In genomic region chr13:28421309-28421708, GRCm38 (mm10) we compare ENCODE assay signal across 23 mouse cellular contexts.
DNase-seq lines count a peak whose midpoint lies in the region; ATAC-seq lines count a peak whose summit lies in the region.
"Had no signal": no experiment of that assay in that cellular context is flagged by ENCODE, and none has a peak within 500 bp of the region (broad histone marks: within the 10 kb centered on the region; RNA-seq: fewer than 3 reads in every experiment).

No protein-coding gene starts in this region.

- no peak for DNase-seq in heart, postnatal 10 days
- no peak for DNase-seq in hindbrain, embryonic 10.5 days (ENCODE audit: low spot score)
- DNase-seq in midbrain, embryonic 11.5 days (ENCODE audit: low spot score, missing footprints): peak; percentile 81
- DNase-seq in ovary, adult 18-20 months (ENCODE audit: low spot score): no peak
- DNase-seq: adrenal gland, postnatal 25 days; cerebellum, adult 8-10 months; cerebellum, postnatal 36 days; embryo, embryonic 11 days; gastrocnemius, adult 2 months; kidney, adult 18-20 months; kidney, postnatal 4 days; lung, postnatal 4 days; thymus, adult 2 months; thymus, postnatal 4 days had no signal

- no peak overlapping the region for H3K4me2 ChIP-seq in heart, embryonic 12.5 days
- H3K4me2 ChIP-seq in hindbrain, embryonic 13.5 days: no peak overlapping the region
- no peak overlapping the region for H3K4me2 ChIP-seq in midbrain, embryonic 11.5 days
- no peak overlapping the region for H3K4me2 ChIP-seq in midbrain, embryonic 13.5 days (replicated peaks)
- no peak overlapping the region for H3K4me2 ChIP-seq in neural tube, embryonic 14.5 days (ENCODE audit: low read depth, low read length)
- H3K4me2 ChIP-seq: embryonic facial prominence, embryonic 15.5 days; limb, embryonic 13.5 days; liver, embryonic 15.5 days had no signal

- no peaks in the 10 kb centered on the region for H3K36me3 ChIP-seq in heart, embryonic 12.5 days
- H3K36me3 ChIP-seq in hindbrain, embryonic 13.5 days: no peaks in the 10 kb centered on the region
- no peaks in the 10 kb centered on the region for H3K36me3 ChIP-seq in hindbrain, embryonic 10.5 days
- no peaks in the 10 kb centered on the region for H3K36me3 ChIP-seq in midbrain, embryonic 11.5 days (ENCODE audit: control insufficient read depth, insufficient read depth, low read length)
- no peaks in the 10 kb centered on the region for H3K36me3 ChIP-seq in midbrain, embryonic 13.5 days
- no peaks in the 10 kb centered on the region for H3K36me3 ChIP-seq in neural tube, embryonic 14.5 days (ENCODE audit: control insufficient read depth, insufficient read depth, low read length)
- H3K36me3 ChIP-seq: embryonic facial prominence, embryonic 15.5 days; limb, embryonic 13.5 days; liver, embryonic 15.5 days had no signal

- peak overlapping the region; percentile 65 for H3K27ac ChIP-seq in heart, embryonic 12.5 days (ENCODE audit: poor library complexity, severe bottlenecking)
- H3K27ac ChIP-seq in hindbrain, embryonic 13.5 days: peak overlapping the region; percentile 97; the same call in 1 of the 2 replicates
- H3K27ac ChIP-seq in hindbrain, embryonic 10.5 days: no peak overlapping the region; the same call in 1 of the 2 replicates
- H3K27ac ChIP-seq in midbrain, embryonic 11.5 days (ENCODE audit: low read depth, low read length): no peak overlapping the region
- no peak overlapping the region for H3K27ac ChIP-seq in midbrain, embryonic 13.5 days
- H3K27ac ChIP-seq in neural tube, embryonic 14.5 days (ENCODE audit: low read depth, low read length): 0 out of 2 replicates have a peak overlapping the region, but pooled peaks have one; percentile 94
- H3K27ac ChIP-seq: embryonic facial prominence, embryonic 15.5 days; gastrocnemius, adult 2 months; limb, embryonic 13.5 days; liver, embryonic 15.5 days had no signal

- peaks cover 71% of the 10 kb centered on the region for H3K4me1 ChIP-seq in heart, embryonic 12.5 days (replicated peaks)
- peaks cover 59% of the 10 kb centered on the region for H3K4me1 ChIP-seq in hindbrain, embryonic 13.5 days (replicated peaks)
- peaks cover 50% of the 10 kb centered on the region for H3K4me1 ChIP-seq in hindbrain, embryonic 10.5 days (replicated peaks)
- H3K4me1 ChIP-seq in midbrain, embryonic 11.5 days (ENCODE audit: control insufficient read depth, insufficient read depth, low read length): peaks cover 30% of the 10 kb centered on the region
- peaks cover 54% of the 10 kb centered on the region for H3K4me1 ChIP-seq in midbrain, embryonic 13.5 days (replicated peaks)
- H3K4me1 ChIP-seq in neural tube, embryonic 14.5 days (ENCODE audit: control insufficient read depth, insufficient read depth, low read length): peaks cover 42% of the 10 kb centered on the region; the same call in 1 of the 2 replicates

- intact Hi-C loops in heart, postnatal 10 days (cut with DNase I): loop anchor here (5.0 kb wide), 2 partner anchors 456 to 1416 kb away; no protein-coding TSS in a partner anchor

- no peaks in the 10 kb centered on the region for H3K9me3 ChIP-seq in heart, embryonic 12.5 days (replicated peaks)
- no peaks in the 10 kb centered on the region for H3K9me3 ChIP-seq in hindbrain, embryonic 13.5 days
- no peaks in the 10 kb centered on the region for H3K9me3 ChIP-seq in hindbrain, embryonic 10.5 days
- no peaks in the 10 kb centered on the region for H3K9me3 ChIP-seq in midbrain, embryonic 11.5 days (ENCODE audit: control insufficient read depth, low read length)
- no peaks in the 10 kb centered on the region for H3K9me3 ChIP-seq in midbrain, embryonic 13.5 days
- no peaks in the 10 kb centered on the region for H3K9me3 ChIP-seq in neural tube, embryonic 14.5 days (ENCODE audit: control insufficient read depth, low read length)
- H3K9me3 ChIP-seq: embryonic facial prominence, embryonic 15.5 days; limb, embryonic 13.5 days; liver, embryonic 15.5 days had no signal

- no peak for ATAC-seq in heart, embryonic 12.5 days (ENCODE audit: insufficient number of reproducible peaks, low FRiP score)
- no peak for ATAC-seq in hindbrain, embryonic 13.5 days (ENCODE audit: low FRiP score)
- no peak for ATAC-seq in midbrain, embryonic 11.5 days (ENCODE audit: low FRiP score)
- no peak for ATAC-seq in midbrain, embryonic 13.5 days
- ATAC-seq in neural tube, embryonic 14.5 days (ENCODE audit: low read depth): no peak
- ATAC-seq: forebrain, embryonic 14.5 days; inflammation-experienced regulatory T-cells, adult 6 months had no signal

- no peak overlapping the region for H3K9ac ChIP-seq in heart, embryonic 12.5 days
- no peak overlapping the region for H3K9ac ChIP-seq in hindbrain, embryonic 13.5 days
- no peak overlapping the region for H3K9ac ChIP-seq in midbrain, embryonic 11.5 days (ENCODE audit: low read length)
- H3K9ac ChIP-seq in midbrain, embryonic 13.5 days (replicated peaks): no peak overlapping the region
- H3K9ac ChIP-seq in neural tube, embryonic 14.5 days (replicated peaks; ENCODE audit: low read depth, low read length): no peak overlapping the region
- H3K9ac ChIP-seq: embryonic facial prominence, embryonic 15.5 days; limb, embryonic 13.5 days; liver, embryonic 15.5 days had no signal

- no peak overlapping the region for H3K4me3 ChIP-seq in heart, embryonic 12.5 days
- H3K4me3 ChIP-seq in hindbrain, embryonic 13.5 days: no peak overlapping the region
- no peak overlapping the region for H3K4me3 ChIP-seq in hindbrain, embryonic 10.5 days
- H3K4me3 ChIP-seq in midbrain, embryonic 11.5 days (ENCODE audit: low read depth, low read length): no peak overlapping the region
- no peak overlapping the region for H3K4me3 ChIP-seq in midbrain, embryonic 13.5 days (replicated peaks)
- no peak overlapping the region for H3K4me3 ChIP-seq in neural tube, embryonic 14.5 days (ENCODE audit: low read depth, low read length)
- H3K4me3 ChIP-seq: embryonic facial prominence, embryonic 15.5 days; gastrocnemius, adult 2 months; limb, embryonic 13.5 days; liver, embryonic 15.5 days had no signal

- H3K27me3 ChIP-seq in heart, embryonic 12.5 days (replicated peaks): no peaks in the 10 kb centered on the region
- H3K27me3 ChIP-seq in hindbrain, embryonic 13.5 days: no peaks in the 10 kb centered on the region
- H3K27me3 ChIP-seq in hindbrain, embryonic 10.5 days (ENCODE audit: insufficient read depth, poor library complexity, severe bottlenecking): no peaks in the 10 kb centered on the region
- H3K27me3 ChIP-seq in midbrain, embryonic 11.5 days (ENCODE audit: control insufficient read depth, insufficient read depth, low read length): no peaks in the 10 kb centered on the region
- H3K27me3 ChIP-seq in midbrain, embryonic 13.5 days: no peaks in the 10 kb centered on the region
- no peaks in the 10 kb centered on the region for H3K27me3 ChIP-seq in neural tube, embryonic 14.5 days (ENCODE audit: control insufficient read depth, insufficient read depth, low read length)
- H3K27me3 ChIP-seq: embryonic facial prominence, embryonic 15.5 days; limb, embryonic 13.5 days had no signal

- WGBS in heart, embryonic 12.5 days: 53% methylated on average over 3 of the region's 3 CpGs
- WGBS in hindbrain, embryonic 13.5 days: 78% methylated on average over 3 of the region's 3 CpGs
- WGBS in hindbrain, embryonic 10.5 days: 89% methylated on average over 3 of the region's 3 CpGs
- WGBS in midbrain, embryonic 11.5 days: 78% methylated on average over 3 of the region's 3 CpGs
- WGBS in midbrain, embryonic 13.5 days: 78% methylated on average over 3 of the region's 3 CpGs
- WGBS in neural tube, embryonic 14.5 days: 87% methylated on average over 3 of the region's 3 CpGs

Comparison
In these comparisons a context has a peak if more than half of its experiments do, and no peak if none do; other contexts are left out.
1. H3K27ac ChIP-seq: peak in heart, embryonic 12.5 days (single experiment), hindbrain, embryonic 13.5 days (single experiment) and neural tube, embryonic 14.5 days (single experiment); none in hindbrain, embryonic 10.5 days (single experiment), midbrain, embryonic 11.5 days (single experiment) and midbrain, embryonic 13.5 days (single experiment).